Mouse (Mus musculus): ENCODE measurements around the gene Txndc5. TPM values are rescaled to one million over a fixed set of nuclear protein-coding genes. Genes with fewer than 3 reads are reported as not detected.

Gene Txndc5
- polyA plus RNA-seq, 1 experiment from 2014 or later: 59.8 TPM

GRCm38 (mm10) chr13:38486767-38487166 is 41.9 kb downstream of the Txndc5 start:
- no peak for ATAC-seq
- no peak overlapping the region for H3K9ac ChIP-seq (replicated peaks; ENCODE audit: low read depth, low read length)
- 93% methylated on average over 6 of the region's 6 CpGs for WGBS
- H3K4me2 ChIP-seq (ENCODE audit: low read length): no peak overlapping the region
- no peaks in the 10 kb centered on the region for H3K36me3 ChIP-seq (ENCODE audit: control insufficient read depth, insufficient read depth)
- H3K9me3 ChIP-seq (ENCODE audit: control insufficient read depth, low read length): no peaks in the 10 kb centered on the region
- no peaks in the 10 kb centered on the region for H3K27me3 ChIP-seq (replicated peaks; ENCODE audit: control insufficient read depth, insufficient read depth, low read length)
- H3K4me3 ChIP-seq (replicated peaks; ENCODE audit: low read length): no peak overlapping the region
- no peak overlapping the region for H3K27ac ChIP-seq (ENCODE audit: low read length)
- H3K4me1 ChIP-seq (replicated peaks; ENCODE audit: control insufficient read depth, insufficient read depth, low read length): no peaks in the 10 kb centered on the region

- Histone ChIP-seq H3K9me3 (ENCODE audit: control insufficient read depth, low read length) (no peaks in the 10 kb centered on the region), H3K4me3 (replicated peaks; ENCODE audit: low read length) (no peak overlapping the region), H3K4me2 (ENCODE audit: low read length) (no peak overlapping the region), H3K36me3 (ENCODE audit: control insufficient read depth, insufficient read depth) (no peaks in the 10 kb centered on the region), H3K27ac (ENCODE audit: low read length) (no peak overlapping the region), H3K27me3 (replicated peaks; ENCODE audit: control insufficient read depth, insufficient read depth, low read length) (no peaks in the 10 kb centered on the region), H3K4me1 (replicated peaks; ENCODE audit: control insufficient read depth, insufficient read depth, low read length) (no peaks in the 10 kb centered on the region), H3K9ac (replicated peaks; ENCODE audit: low read depth, low read length) (no peak overlapping the region)
- 84% methylated on average over 5 of the region's 5 CpGs for WGBS
- ATAC-seq: no peak
These were observed 43.9 kb downstream of the Txndc5 start for GRCm38 (mm10) chr13:38484701-38485100.

GRCm38 (mm10) chr13:38481021-38481420 is 47.6 kb downstream of the Txndc5 start:
- Histone ChIP-seq H3K27me3 (replicated peaks; ENCODE audit: control insufficient read depth, insufficient read depth, low read length) (no peaks in the 10 kb centered on the region), H3K9me3 (ENCODE audit: control insufficient read depth, low read length) (no peaks in the 10 kb centered on the region), H3K4me2 (ENCODE audit: low read length) (no peak overlapping the region), H3K4me1 (replicated peaks; ENCODE audit: control insufficient read depth, insufficient read depth, low read length) (no peaks in the 10 kb centered on the region), H3K27ac (ENCODE audit: low read length) (no peak overlapping the region), H3K4me3 (replicated peaks; ENCODE audit: low read length) (no peak overlapping the region), H3K9ac (replicated peaks; ENCODE audit: low read depth, low read length) (no peak overlapping the region), H3K36me3 (ENCODE audit: control insufficient read depth, insufficient read depth) (no peaks in the 10 kb centered on the region)
- no peak for ATAC-seq
- WGBS: 92% methylated on average over 7 of the region's 7 CpGs

GRCm38 (mm10) chr13:38476936-38477335 is 51.7 kb downstream of the Txndc5 start:
- H3K36me3 ChIP-seq (ENCODE audit: control insufficient read depth, insufficient read depth): no peaks in the 10 kb centered on the region
- no peak overlapping the region for H3K27ac ChIP-seq (ENCODE audit: low read length)
- no peaks in the 10 kb centered on the region for H3K9me3 ChIP-seq (ENCODE audit: control insufficient read depth, low read length)
- no peak overlapping the region for H3K9ac ChIP-seq (replicated peaks; ENCODE audit: low read depth, low read length)
- no peak for ATAC-seq
- H3K4me3 ChIP-seq (replicated peaks; ENCODE audit: low read length): no peak overlapping the region
- H3K4me2 ChIP-seq (ENCODE audit: low read length): no peak overlapping the region
- no peaks in the 10 kb centered on the region for H3K4me1 ChIP-seq (replicated peaks; ENCODE audit: control insufficient read depth, insufficient read depth, low read length)
- WGBS: 22% methylated on average over 8 of the region's 8 CpGs
- H3K27me3 ChIP-seq (replicated peaks; ENCODE audit: control insufficient read depth, insufficient read depth, low read length): no peaks in the 10 kb centered on the region

- no peaks in the 10 kb centered on the region for H3K9me3 ChIP-seq (ENCODE audit: control insufficient read depth, low read length)
- no peak overlapping the region for H3K9ac ChIP-seq (replicated peaks; ENCODE audit: low read depth, low read length)
- no peaks in the 10 kb centered on the region for H3K36me3 ChIP-seq (ENCODE audit: control insufficient read depth, insufficient read depth)
- 95% methylated on average over 6 of the region's 6 CpGs for WGBS
- no peaks in the 10 kb centered on the region for H3K4me1 ChIP-seq (replicated peaks; ENCODE audit: control insufficient read depth, insufficient read depth, low read length)
- H3K27ac ChIP-seq (ENCODE audit: low read length): no peak overlapping the region
- no peak overlapping the region for H3K4me3 ChIP-seq (replicated peaks; ENCODE audit: low read length)
- H3K27me3 ChIP-seq (replicated peaks; ENCODE audit: control insufficient read depth, insufficient read depth, low read length): no peaks in the 10 kb centered on the region
- no peak overlapping the region for H3K4me2 ChIP-seq (ENCODE audit: low read length)
- no peak for ATAC-seq
These were observed 55.1 kb downstream of the Txndc5 start for GRCm38 (mm10) chr13:38473497-38473896.

- H3K4me1 ChIP-seq (replicated peaks; ENCODE audit: control insufficient read depth, insufficient read depth, low read length): no peaks in the 10 kb centered on the region
- no peak for ATAC-seq
- WGBS: 80% methylated on average over 4 of the region's 4 CpGs
- no peak overlapping the region for H3K9ac ChIP-seq (replicated peaks; ENCODE audit: low read depth, low read length)
- H3K4me2 ChIP-seq (ENCODE audit: low read length): no peak overlapping the region
- no peaks in the 10 kb centered on the region for H3K36me3 ChIP-seq (ENCODE audit: control insufficient read depth, insufficient read depth)
- H3K9me3 ChIP-seq (ENCODE audit: control insufficient read depth, low read length): no peaks in the 10 kb centered on the region
- no peak overlapping the region for H3K4me3 ChIP-seq (replicated peaks; ENCODE audit: low read length)
- no peak overlapping the region for H3K27ac ChIP-seq (ENCODE audit: low read length)
- no peaks in the 10 kb centered on the region for H3K27me3 ChIP-seq (replicated peaks; ENCODE audit: control insufficient read depth, insufficient read depth, low read length)
These were observed 56.0 kb downstream of the Txndc5 start for GRCm38 (mm10) chr13:38472636-38473035.

- no peak for ATAC-seq
- Histone ChIP-seq H3K36me3 (ENCODE audit: control insufficient read depth, insufficient read depth) (no peaks in the 10 kb centered on the region), H3K9me3 (ENCODE audit: control insufficient read depth, low read length) (no peaks in the 10 kb centered on the region), H3K4me1 (replicated peaks; ENCODE audit: control insufficient read depth, insufficient read depth, low read length) (no peaks in the 10 kb centered on the region), H3K9ac (replicated peaks; ENCODE audit: low read depth, low read length) (no peak overlapping the region), H3K27me3 (replicated peaks; ENCODE audit: control insufficient read depth, insufficient read depth, low read length) (no peaks in the 10 kb centered on the region), H3K27ac (ENCODE audit: low read length) (no peak overlapping the region), H3K4me2 (ENCODE audit: low read length) (no peak overlapping the region), H3K4me3 (replicated peaks; ENCODE audit: low read length) (no peak overlapping the region)
- WGBS: 79% methylated on average over 5 of the region's 5 CpGs
These were observed 57.7 kb downstream of the Txndc5 start for GRCm38 (mm10) chr13:38470882-38471281.

GRCm38 (mm10) chr13:38463410-38463809 is 65.2 kb downstream of the Txndc5 start:
- Histone ChIP-seq H3K36me3 (ENCODE audit: control insufficient read depth, insufficient read depth) (no peaks in the 10 kb centered on the region), H3K9me3 (ENCODE audit: control insufficient read depth, low read length) (no peaks in the 10 kb centered on the region), H3K9ac (replicated peaks; ENCODE audit: low read depth, low read length) (no peak overlapping the region), H3K27me3 (replicated peaks; ENCODE audit: control insufficient read depth, insufficient read depth, low read length) (no peaks in the 10 kb centered on the region), H3K4me1 (replicated peaks; ENCODE audit: control insufficient read depth, insufficient read depth, low read length) (no peaks in the 10 kb centered on the region), H3K4me3 (replicated peaks; ENCODE audit: low read length) (no peak overlapping the region), H3K4me2 (ENCODE audit: low read length) (no peak overlapping the region), H3K27ac (ENCODE audit: low read length) (no peak overlapping the region)
- ATAC-seq: no peak
- WGBS: 72% methylated on average over 1 of the region's 1 CpGs

- Histone ChIP-seq H3K4me1 (replicated peaks; ENCODE audit: control insufficient read depth, insufficient read depth, low read length) (no peaks in the 10 kb centered on the region), H3K4me2 (ENCODE audit: low read length) (no peak overlapping the region), H3K4me3 (replicated peaks; ENCODE audit: low read length) (no peak overlapping the region), H3K9ac (replicated peaks; ENCODE audit: low read depth, low read length) (no peak overlapping the region), H3K36me3 (ENCODE audit: control insufficient read depth, insufficient read depth) (no peaks in the 10 kb centered on the region), H3K9me3 (ENCODE audit: control insufficient read depth, low read length) (no peaks in the 10 kb centered on the region), H3K27me3 (replicated peaks; ENCODE audit: control insufficient read depth, insufficient read depth, low read length) (no peaks in the 10 kb centered on the region), H3K27ac (ENCODE audit: low read length) (no peak overlapping the region)
- WGBS: 78% methylated on average over 5 of the region's 5 CpGs
- no peak for ATAC-seq
These were observed 77.2 kb downstream of the Txndc5 start for GRCm38 (mm10) chr13:38451446-38451845.
